Mouse (Mus musculus) kidney, adult 2 months (tissue): ENCODE measurements around the gene Klk1b9. TPM values are rescaled to one million over a fixed set of nuclear protein-coding genes. Genes with fewer than 3 reads are reported as not detected.
"Not testable (repeated sequence)": the region's sequence is repeated elsewhere in the genome, so short reads cannot be mapped to it uniquely, and the experiment has no call there.

Experiments used
- DNase-seq: peaks from one replicate; pipeline ENCODE4 v3.0.0; 2021
- H3K27ac ChIP-seq: fragments of 200-500 bp; 2 replicates; pipeline ENCODE4 v1.5.1; 2012; ENCODE audit warnings: low read depth, low read length, control low read depth, inconsistent platforms; ENCODE audit not compliant: insufficient read depth
- H3K27me3 ChIP-seq: fragments of 200-500 bp; replicated peaks from 2 replicates; pipeline ENCODE4 v1.6.1; 2012; ENCODE audit warnings: mild to moderate bottlenecking, moderate library complexity, low read length, inconsistent platforms; ENCODE audit not compliant: control insufficient read depth, insufficient read depth
- H3K36me3 ChIP-seq: fragments of 200-500 bp; 2 replicates; pipeline ENCODE4 v1.6.1; 2012; ENCODE audit warnings: mild to moderate bottlenecking, moderate library complexity, low read length, inconsistent platforms; ENCODE audit not compliant: control insufficient read depth, insufficient read depth
- H3K4me1 ChIP-seq: fragments of 200-500 bp; 2 replicates; pipeline ENCODE4 v1.6.1; 2011; ENCODE audit warnings: low read length; ENCODE audit not compliant: control insufficient read depth, insufficient read depth
- H3K4me3 ChIP-seq: fragments of 200-500 bp; 2 replicates; pipeline ENCODE4 v1.5.1; 2011; ENCODE audit warnings: mild to moderate bottlenecking, low read depth, low read length, control low read depth; ENCODE audit not compliant: insufficient read depth
- CTCF ChIP-seq: fragments of 200-500 bp; conservative IDR thresholded peaks from 2 replicates; pipeline ENCODE4 v1.5.1; 2011; ENCODE audit warnings: low read depth, mild to moderate bottlenecking, control low read depth, low read length, moderate library complexity, mixed read lengths; ENCODE audit not compliant: insufficient read depth, insufficient read length
- POLR2A ChIP-seq: fragments of 200-500 bp; IDR thresholded peaks from one replicate; pipeline ENCODE4 v1.6.1; 2011; ENCODE audit warnings: low read depth, low read length, control low read depth
- WGBS: fragments of 180-500 bp; shearing (Covaris S2); methylation state at CpG from one replicate; pipeline ENCODE4 v1.1.7; 2018; 5-methylcytosine and 5-hydroxymethylcytosine counted together
- polyA plus RNA-seq: library from polyadenylated mRNA; depleted of rRNA; stranded (reverse); fragments of >200 nt; gene quantifications from 2 replicates; pipeline ENCODE4 v1.2.3, GENCODE M21; 2012; rRNA removed

The Klk1b9 gene
- polyA plus RNA-seq, 1 experiment = 1.7 TPM

DNA sequence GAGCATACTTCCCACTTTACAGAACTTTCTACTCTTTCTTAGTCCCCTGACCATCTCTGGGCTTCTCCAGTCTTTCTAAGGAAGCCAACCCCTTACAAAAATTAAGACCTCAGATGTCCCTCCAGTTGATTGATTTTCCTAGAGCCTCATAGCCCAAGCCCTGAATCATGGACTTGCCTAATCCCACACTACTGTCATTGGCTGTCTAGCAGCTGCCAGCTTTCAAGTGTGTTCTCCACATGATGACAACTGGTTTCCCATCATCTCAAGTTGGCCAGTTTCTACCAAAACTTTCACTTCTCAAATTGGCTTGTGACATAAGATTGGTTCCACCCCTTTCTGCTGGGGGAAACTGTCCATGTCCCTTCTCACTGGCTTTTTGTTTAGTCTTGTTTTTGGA is 29.0 kb downstream of the Klk1b9 start:
- no peak for DNase-seq
- H3K4me3 ChIP-seq = no peak overlapping the region
- no peak overlapping the region for H3K27ac ChIP-seq
- TF ChIP-seq POLR2A = no peak
- no peak for TF ChIP-seq CTCF
- no peaks in the 10 kb centered on the region for H3K27me3 ChIP-seq
- no peaks in the 10 kb centered on the region for H3K36me3 ChIP-seq
- H3K4me1 ChIP-seq = no peaks in the 10 kb centered on the region

DNA sequence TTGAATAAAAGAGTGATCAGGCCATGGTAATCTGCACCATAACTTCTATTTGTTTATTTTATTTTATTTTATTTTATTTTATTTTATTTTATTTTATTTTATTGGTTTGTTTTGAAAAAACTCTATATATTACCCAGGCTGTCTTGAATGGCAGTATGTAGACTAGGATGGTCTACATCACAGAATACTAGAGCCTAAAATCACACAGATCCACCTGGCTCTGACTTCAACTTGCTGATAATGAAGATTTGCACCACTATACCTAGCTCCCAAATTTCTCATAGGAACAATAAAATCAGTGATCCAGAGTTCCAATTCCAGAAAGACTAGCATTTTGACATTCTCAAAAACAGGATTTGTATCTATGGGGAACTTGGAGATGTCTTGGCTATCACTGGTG is 36.0 kb downstream of the Klk1b9 start, which contains the start of gene Klk1b26:
Klk1b26 (plus strand) TSS at position 301 of the 400 bp plus-strand sequence.
- not testable (repeated sequence) for H3K4me3 ChIP-seq, H3K27me3 ChIP-seq, H3K27ac ChIP-seq, H3K4me1 ChIP-seq, DNase-seq, H3K36me3 ChIP-seq

DNA sequence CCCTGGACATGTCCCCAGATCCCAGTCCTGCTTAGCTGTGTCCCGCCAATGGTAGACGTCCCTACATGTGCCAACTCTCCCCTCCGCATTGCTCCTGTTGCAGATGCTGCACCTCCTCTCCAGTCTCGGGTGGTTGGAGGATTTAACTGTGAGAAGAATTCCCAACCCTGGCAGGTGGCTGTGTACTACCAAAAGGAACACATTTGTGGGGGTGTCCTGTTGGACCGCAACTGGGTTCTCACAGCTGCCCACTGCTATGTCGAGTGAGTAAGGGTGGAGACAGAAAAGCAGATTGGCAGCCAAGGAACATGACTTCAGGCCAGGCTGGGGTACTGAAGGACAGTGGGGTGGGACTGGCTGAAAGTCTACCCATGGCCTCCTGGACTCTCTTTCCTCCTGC is 38.8 kb downstream of the Klk1b9 start:
- H3K36me3 ChIP-seq, H3K27ac ChIP-seq, H3K27me3 ChIP-seq, H3K4me3 ChIP-seq, H3K4me1 ChIP-seq, DNase-seq: not testable (repeated sequence)
- WGBS = 87% methylated on average over 6 of the region's 6 CpGs

DNA sequence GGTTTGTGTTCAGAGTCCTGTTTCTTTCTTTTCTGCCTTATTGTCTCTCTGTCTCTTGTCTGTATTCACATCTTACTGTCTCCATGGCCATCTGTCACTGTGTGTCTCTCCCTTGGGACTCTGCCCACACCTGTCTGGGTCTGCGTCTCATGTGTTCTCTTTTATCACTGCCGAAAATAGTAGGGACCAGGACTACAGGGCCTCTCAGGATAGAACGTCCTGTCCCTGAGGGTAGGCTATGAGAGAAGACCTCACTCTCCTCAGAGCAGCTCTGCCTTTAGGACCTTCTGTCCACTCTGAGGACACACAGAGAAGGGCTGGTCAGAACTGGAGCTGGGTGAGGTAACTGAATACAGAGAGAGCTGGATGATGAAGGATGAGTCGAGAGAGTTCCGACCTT is 39.2 kb downstream of the Klk1b9 start:
- H3K36me3 ChIP-seq = no peaks in the 10 kb centered on the region
- no peaks in the 10 kb centered on the region for H3K4me1 ChIP-seq
- no peaks in the 10 kb centered on the region for H3K27me3 ChIP-seq
- no peak overlapping the region for H3K4me3 ChIP-seq
- WGBS = 80% methylated on average over 5 of the region's 5 CpGs
- H3K27ac ChIP-seq = no peak overlapping the region
- no peak for DNase-seq
- TF ChIP-seq CTCF = no peak

Other genes with a start within 250 kb of the Klk1b9 start
- gene Klk12, start 207.2 kb upstream of the Klk1b9 start, polyA plus RNA-seq = not detected in 2 replicates
- gene Klk11, start 201.5 kb upstream of the Klk1b9 start, polyA plus RNA-seq = 0.18 TPM in 1 of 2 replicates, not detected in the other
- 0.41 and 0.52 TPM in 2 replicates for gene Klk10, start 195.0 kb upstream of the Klk1b9 start, polyA plus RNA-seq
- gene Klk9, start 184.2 kb upstream of the Klk1b9 start, polyA plus RNA-seq = not detected in 2 replicates
- 4.2 and 5.9 TPM in 2 replicates for gene Klk8, start 178.5 kb upstream of the Klk1b9 start, polyA plus RNA-seq
- gene Klk7, start 164.8 kb upstream of the Klk1b9 start, polyA plus RNA-seq = not detected in 2 replicates
- gene Klk6, start 151.6 kb upstream of the Klk1b9 start, polyA plus RNA-seq = not detected in 2 replicates
- not detected in 2 replicates for gene Klk5, start 134.1 kb upstream of the Klk1b9 start, polyA plus RNA-seq
- gene Klk4, start 94.9 kb upstream of the Klk1b9 start, polyA plus RNA-seq = not detected in 2 replicates
- 0.09 and 0.19 TPM in 2 replicates for gene Klk15, start 42.3 kb upstream of the Klk1b9 start, polyA plus RNA-seq
- gene Klk1b8, start 25.4 kb upstream of the Klk1b9 start, polyA plus RNA-seq = 1.0 and 1.1 TPM in 2 replicates
- gene Klk1b1, start 9.3 kb upstream of the Klk1b9 start, polyA plus RNA-seq = 0.11 and 0.52 TPM in 2 replicates
- gene Klk1b11, start 19.8 kb downstream of the Klk1b9 start, polyA plus RNA-seq = 0.52 and 0.99 TPM in 2 replicates
- not detected in 2 replicates for gene Klk1b26, start 36.1 kb downstream of the Klk1b9 start, polyA plus RNA-seq
- gene Klk1b27, start 76.2 kb downstream of the Klk1b9 start, polyA plus RNA-seq = 1.6 and 3.2 TPM in 2 replicates
- gene Klk1b21, start 126.3 kb downstream of the Klk1b9 start, polyA plus RNA-seq = 0.20 and 0.43 TPM in 2 replicates
- 1.1 and 2.4 TPM in 2 replicates for gene Klk1b22, start 136.6 kb downstream of the Klk1b9 start, polyA plus RNA-seq
- 0.59 and 0.60 TPM in 2 replicates for gene Klk1b16, start 160.7 kb downstream of the Klk1b9 start, polyA plus RNA-seq
- gene Klk1b24, start 212.2 kb downstream of the Klk1b9 start, polyA plus RNA-seq = 2.0 and 2.1 TPM in 2 replicates
- 2.6 and 3.3 TPM in 2 replicates for gene Klk1b3, start 222.1 kb downstream of the Klk1b9 start, polyA plus RNA-seq
- gene Klk1b4, start 231.4 kb downstream of the Klk1b9 start, polyA plus RNA-seq = 0.53 and 0.91 TPM in 2 replicates
- gene Klk1b5, start 239.9 kb downstream of the Klk1b9 start, polyA plus RNA-seq = 6.8 and 7.0 TPM in 2 replicates
- gene Klk1, start 249.3 kb downstream of the Klk1b9 start, polyA plus RNA-seq = 4,551 and 6,375 TPM in 2 replicates